Mouse (Mus musculus): ENCODE measurements around the gene Dbf4.

Dbf4 gene

DNA sequence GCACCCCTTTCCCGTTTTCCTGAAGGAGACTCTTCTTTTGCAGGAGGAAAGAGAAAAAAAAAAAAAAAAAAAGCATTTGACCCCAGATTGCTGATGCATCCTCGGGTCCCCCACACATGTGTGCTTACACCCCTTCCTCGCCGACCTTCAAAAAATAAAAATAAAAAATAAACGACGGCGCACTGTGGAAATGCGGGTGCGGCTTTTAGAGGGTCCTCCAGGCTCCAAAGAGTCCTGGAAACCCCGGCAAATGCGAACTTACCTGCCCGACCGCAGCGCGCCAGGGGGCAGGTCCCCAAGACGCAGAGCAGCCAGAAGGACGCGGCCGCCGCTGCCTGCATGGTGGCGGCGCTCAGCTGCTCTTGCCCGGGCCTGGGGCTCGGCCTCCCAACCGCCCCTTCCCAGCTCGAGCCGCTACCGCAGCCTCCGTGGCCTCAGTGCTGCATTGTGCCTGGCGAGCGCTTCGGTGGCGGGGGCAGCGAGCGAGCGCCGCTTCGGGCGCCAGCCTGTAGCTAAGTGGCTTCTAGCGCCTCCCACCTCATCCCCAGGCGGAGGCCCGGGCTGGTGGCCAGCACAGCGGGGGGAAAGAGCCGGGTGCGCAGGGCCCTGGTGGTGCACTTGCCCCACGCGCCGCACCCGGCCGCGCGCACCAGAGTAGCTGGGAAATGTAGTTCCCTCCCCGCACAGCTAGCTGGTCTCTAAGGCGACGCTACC lies 54.7 kb downstream of the Dbf4 start, which contains the start of gene Adam22:
Gene Adam22 (minus strand): TSS at position 547 of the 714 bp plus-strand sequence.
- DNase-seq (ENCODE audit: extremely low read depth, low read depth, low spot score), result no peak

DNA sequence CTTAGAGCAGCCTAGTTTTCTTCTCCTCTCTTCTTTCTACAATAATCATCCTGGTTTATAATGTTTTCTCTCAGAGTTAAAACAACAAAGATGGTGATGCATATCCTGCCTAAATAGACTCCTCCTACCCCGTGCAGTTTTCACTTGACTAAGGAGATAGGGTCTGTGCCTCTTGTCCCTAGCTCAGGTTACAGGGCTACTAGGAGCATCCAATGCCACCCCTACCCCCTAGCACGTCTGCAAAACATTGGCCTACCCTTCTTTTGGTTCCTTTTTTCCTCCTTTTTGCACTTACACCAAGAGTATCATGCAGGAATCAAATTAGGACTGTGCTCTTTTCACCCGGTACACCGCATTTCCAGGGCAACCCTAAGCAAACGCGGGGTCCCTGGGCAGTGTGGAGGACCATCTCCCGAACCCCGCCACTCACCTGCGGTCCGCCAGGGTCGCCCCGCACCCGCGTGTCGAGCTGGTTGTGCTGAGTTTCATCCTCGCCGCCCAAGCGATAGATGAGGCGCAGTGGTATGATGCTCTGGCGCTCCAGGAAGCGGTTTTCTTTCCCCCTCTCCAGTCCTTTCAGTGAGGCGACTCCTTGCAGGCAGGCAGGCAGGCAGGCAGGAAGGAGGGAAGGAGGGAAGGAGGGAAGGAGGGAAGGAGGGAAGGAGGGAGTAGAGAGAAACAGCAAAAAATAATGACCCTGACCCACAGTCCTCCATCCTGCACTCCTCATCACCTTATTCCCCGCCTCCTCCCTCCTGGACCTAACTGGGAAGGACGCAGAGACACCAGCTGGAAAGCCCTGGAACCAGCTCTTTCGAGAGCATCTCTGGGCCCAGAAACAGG lies 55.5 kb downstream of the Dbf4 start:
- DNase-seq (ENCODE audit: extremely low read depth, low read depth, low spot score), result no peak

DNA sequence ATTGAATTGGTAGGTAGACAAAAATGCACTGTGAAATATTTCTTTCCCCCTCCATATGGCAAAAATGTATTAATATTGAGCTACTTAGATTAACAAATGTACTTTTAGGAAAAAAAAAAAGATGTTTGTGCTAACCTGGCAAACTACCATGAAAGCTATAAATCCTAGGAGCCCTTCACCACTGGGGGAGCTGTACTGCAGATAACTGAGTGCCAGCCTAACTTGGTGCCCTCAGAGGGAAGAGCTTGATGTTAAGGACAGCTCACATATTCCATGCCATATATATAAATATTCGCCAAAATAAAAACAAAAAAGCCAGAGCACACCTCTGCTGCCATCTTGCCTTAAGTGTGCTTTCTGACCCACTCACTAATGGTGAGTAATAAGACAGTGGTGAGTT lies 60.2 kb downstream of the Dbf4 start:
- DNase-seq (ENCODE audit: extremely low read depth, low read depth, low spot score), result no peak

DNA sequence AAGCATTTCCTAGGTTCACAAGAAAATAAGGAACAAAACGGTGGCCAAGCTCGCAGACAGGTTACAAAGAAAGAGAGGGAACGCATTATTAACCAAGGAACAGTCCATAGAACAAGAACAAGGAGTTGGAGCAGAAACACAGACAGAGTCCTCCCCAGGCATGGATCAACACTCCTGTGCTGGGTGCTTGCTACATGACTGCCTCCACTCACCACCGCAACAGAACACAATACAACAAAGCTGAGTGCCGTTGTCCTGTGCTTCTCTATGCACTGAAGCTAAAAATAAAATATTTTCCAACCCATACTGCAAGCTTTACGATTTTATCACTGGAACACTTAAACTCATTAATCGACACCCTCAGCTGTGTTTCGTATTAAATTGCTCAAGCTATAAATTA lies 64.8 kb downstream of the Dbf4 start:
- DNase-seq (ENCODE audit: extremely low read depth, low read depth, low spot score), result no peak

DNA sequence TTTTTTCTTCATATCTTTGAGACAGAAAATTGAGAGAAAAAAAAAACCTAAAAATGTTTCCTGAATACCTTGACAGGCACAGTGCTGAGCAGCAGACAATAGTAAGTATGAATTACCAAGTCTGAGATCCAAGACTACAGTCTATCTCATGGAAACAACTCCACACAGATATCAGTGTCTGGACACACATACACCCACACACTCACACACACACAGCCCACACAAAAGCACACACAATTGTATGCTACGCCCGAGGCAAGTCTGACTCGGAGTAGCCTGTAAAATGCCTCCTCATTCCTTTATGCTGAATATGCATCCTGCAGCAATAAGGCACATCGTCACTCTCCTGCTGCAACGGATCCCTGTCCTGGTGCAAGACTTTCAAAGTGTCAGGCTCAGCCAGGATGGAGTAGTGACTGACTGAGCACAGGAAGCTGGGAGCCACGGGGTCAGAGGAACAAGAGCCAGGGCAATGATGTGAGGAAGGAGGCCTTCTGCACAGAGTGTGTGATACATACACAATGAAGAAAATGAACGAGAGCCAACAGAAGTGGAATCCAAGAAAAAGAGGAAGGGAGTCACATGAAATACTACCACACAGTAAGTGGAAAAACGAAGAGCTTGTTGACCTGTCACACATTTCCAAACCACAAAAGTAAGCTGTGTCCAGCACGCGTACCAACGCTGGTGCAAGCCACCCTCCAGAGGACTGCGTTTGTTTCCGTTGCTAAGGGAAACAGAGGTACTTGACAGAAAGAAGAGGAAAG lies 65.4 kb downstream of the Dbf4 start:
- DNase-seq (ENCODE audit: extremely low read depth, low read depth, low spot score), result no peak

DNA sequence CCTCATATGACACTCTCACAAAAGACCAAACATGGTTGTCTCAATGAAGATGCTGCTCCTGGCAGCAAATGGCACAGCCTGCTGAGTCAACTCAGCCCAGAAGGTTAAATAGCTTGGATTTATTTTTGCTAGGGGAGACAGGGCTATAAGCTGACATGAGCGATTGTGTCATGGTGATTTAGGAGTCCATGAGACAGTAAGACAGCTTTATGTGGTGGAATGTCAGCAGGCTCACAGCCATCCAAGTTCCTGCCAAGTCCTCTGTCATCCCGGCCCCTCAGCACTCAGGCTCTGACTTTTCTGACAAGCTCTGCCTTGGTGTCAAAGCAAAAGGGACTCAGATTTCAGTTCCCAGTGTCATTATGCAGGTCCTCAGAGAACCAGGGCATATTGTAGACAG lies 66.2 kb downstream of the Dbf4 start:
- peak; percentile 51 for DNase-seq (ENCODE audit: extremely low read depth, low read depth, low spot score)

DNA sequence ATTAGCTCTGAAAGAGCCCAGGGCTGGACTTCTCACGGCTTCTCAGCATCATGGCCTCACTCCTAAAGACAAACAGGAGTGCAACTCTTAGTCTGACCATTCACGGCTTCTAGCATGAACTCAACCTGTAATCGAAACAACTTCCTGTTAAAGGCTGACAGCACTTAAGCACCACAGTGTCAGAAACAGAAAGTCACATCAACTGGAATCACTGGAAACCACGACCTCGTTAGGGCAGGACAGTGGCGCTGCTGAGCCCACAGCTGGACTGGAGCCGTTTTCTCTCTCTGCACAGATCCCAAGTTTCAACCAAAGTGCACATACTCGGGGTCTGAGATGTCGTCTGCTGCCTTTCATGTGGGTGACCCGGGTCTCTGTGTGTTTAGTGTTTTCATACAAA lies 73.0 kb downstream of the Dbf4 start:
- DNase-seq (ENCODE audit: extremely low read depth, low read depth, low spot score), result no peak
